Mouse (Mus musculus): ENCODE results near the gene Rfc2. TPM values are rescaled to one million over a fixed set of nuclear protein-coding genes. Genes with fewer than 3 reads are reported as not detected.

The Rfc2 gene
- total RNA-seq (2012; rRNA removed) (223 and 237 TPM in 2 replicates), total RNA-seq (2014; rRNA removed) (219 and 222 TPM in 2 replicates), polyA plus RNA-seq (2012; ENCODE audit: insufficient read length, low read depth) (267 and 283 TPM in 2 replicates)

GRCm38 (mm10) chr5:134581146-134581545 lies at the start of gene Rfc2:
TSS of gene Rfc2 (plus strand) at chr5:134581366.
- in situ Hi-C loops (cut with MboI; ENCODE audit: low pct_ligation_motif_present, low pct_unique_long_range_greater_than_20kb, low sequenced_read_pairs) = loop anchor here (5.0 kb wide), 2 partner anchors 36 to 84 kb away; partner anchors contain the start of gene Lat2
- Histone ChIP-seq H3K36me3 (replicated peaks in 1 of 2; ENCODE audit: control insufficient read depth in 1 of 2, insufficient read depth in 1 of 2, low read length in 1 of 2) (peaks cover 2 to 17% of the 10 kb centered on the region in 2 experiments), H3K27me3 (replicated peaks) (no peaks in the 10 kb centered on the region), H3K79me2 (replicated peaks; ENCODE audit: control insufficient read depth, extremely low read depth, insufficient read depth, poor library complexity, severe bottlenecking) (peaks cover 36% of the 10 kb centered on the region), H3K27ac (ENCODE audit: insufficient read depth, low read depth) (no peak within 1 kb of the TSS), H3K9ac (ENCODE audit: insufficient read depth, low read depth) (0 out of 2 replicates have a peak within 1 kb of the TSS, but pooled peaks have one; percentile 22), H3K9me3 (replicated peaks; ENCODE audit: low read length) (no peaks in the 10 kb centered on the region), H3K4me3 (replicated peaks in 1 of 3; ENCODE audit: low read depth in 2 of 3, low read length in 2 of 3, poor library complexity in 1 of 3) (no peak within 1 kb of the TSS), H3K4me2 (ENCODE audit: insufficient read depth, low read depth, poor library complexity, severe bottlenecking) (no peak within 1 kb of the TSS), H3K4me1 (ENCODE audit: control insufficient read depth in 1 of 2, insufficient read depth in 2 of 2) (peaks cover 2 to 47% of the 10 kb centered on the region in 2 experiments; a peak in 3 of 4 replicates)
- dilution Hi-C loops (cut with MboI; ENCODE audit: extremely low pct_ligation_motif_present, extremely low pct_unique_long_range_greater_than_20kb, low sequenced_read_pairs) = no loop called here
- TF ChIP-seq PAX5 (IDR thresholded peaks at IDR 0.05; ENCODE audit: low read length) = no peak
- no peak for TF ChIP-seq CHD1 (IDR thresholded peaks at IDR 0.05; ENCODE audit: low read depth, low read length)
- no peak for TF ChIP-seq TCF12 (IDR thresholded peaks at IDR 0.05; ENCODE audit: low read depth, low read length)
- TF ChIP-seq MAFK (IDR thresholded peaks at IDR 0.05; ENCODE audit: insufficient replicate concordance, low read length) = no peak
- DNase-seq (ENCODE audit: extremely low read depth) = no peak

- Histone ChIP-seq H3K79me2 (replicated peaks; ENCODE audit: control insufficient read depth, extremely low read depth, insufficient read depth, poor library complexity, severe bottlenecking) (no peaks in the 10 kb centered on the region), H3K9ac (ENCODE audit: insufficient read depth, low read depth) (no peak overlapping the region), H3K27me3 (replicated peaks) (no peaks in the 10 kb centered on the region), H3K27ac (ENCODE audit: insufficient read depth, low read depth) (no peak overlapping the region), H3K36me3 (replicated peaks in 1 of 2; ENCODE audit: control insufficient read depth in 1 of 2, insufficient read depth in 1 of 2, low read length in 1 of 2) (peaks cover 0 to 71% of the 10 kb centered on the region in 2 experiments), H3K4me1 (ENCODE audit: control insufficient read depth in 1 of 2, insufficient read depth in 2 of 2) (0 out of 4 replicates have a peak, but pooled peaks cover 0 to 6% of the 10 kb centered on the region in 2 experiments), H3K9me3 (replicated peaks; ENCODE audit: low read length) (no peaks in the 10 kb centered on the region), H3K4me2 (ENCODE audit: insufficient read depth, low read depth, poor library complexity, severe bottlenecking) (no peak overlapping the region), H3K4me3 (replicated peaks in 1 of 3; ENCODE audit: low read depth in 2 of 3, low read length in 2 of 3, poor library complexity in 1 of 3) (no peak overlapping the region)
- TF ChIP-seq JUND (conservative IDR thresholded peaks at IDR 0.05; ENCODE audit: low read depth, low read length) (no peak), HCFC1 (IDR thresholded peaks at IDR 0.05; ENCODE audit: low read depth, low read length) (no peak), MEF2A (IDR thresholded peaks at IDR 0.05; ENCODE audit: borderline replicate concordance, low read depth, low read length) (no peak), USF2 (conservative IDR thresholded peaks at IDR 0.05; ENCODE audit: low read depth, low read length) (no peak), SMC3 (IDR thresholded peaks at IDR 0.05; ENCODE audit: low read depth, low read length) (no peak), MAZ (IDR thresholded peaks at IDR 0.05; ENCODE audit: low read depth, low read length) (no peak), POLR2AphosphoS2 (IDR thresholded peaks at IDR 0.05; ENCODE audit: low read depth, low read length) (no peak), CHD2 (IDR thresholded peaks at IDR 0.05; ENCODE audit: low read length) (no peak), CHD1 (IDR thresholded peaks at IDR 0.05; ENCODE audit: low read depth, low read length) (no peak), NRF1 (IDR thresholded peaks at IDR 0.05; ENCODE audit: low read depth, low read length) (no peak), MXI1 (IDR thresholded peaks at IDR 0.05; ENCODE audit: low read depth, low read length) (no peak), UBTF (IDR thresholded peaks at IDR 0.05; ENCODE audit: low read depth, low read length) (no peak)
- dilution Hi-C loops (cut with MboI; ENCODE audit: extremely low pct_ligation_motif_present, extremely low pct_unique_long_range_greater_than_20kb, low sequenced_read_pairs) (no loop called here), in situ Hi-C loops (cut with MboI; ENCODE audit: low pct_ligation_motif_present, low pct_unique_long_range_greater_than_20kb, low sequenced_read_pairs) (no loop called here)
- no peak for DNase-seq (ENCODE audit: extremely low read depth)
These were observed 49.6 kb upstream of the Rfc2 start for GRCm38 (mm10) chr5:134531585-134531984.
